Mouse (Mus musculus): ENCODE results near the gene Cln3. TPM values are rescaled to one million over a fixed set of nuclear protein-coding genes. Genes with fewer than 3 reads are reported as not detected.

Gene Cln3
- 93.1 and 135 TPM in 2 replicates for polyA plus RNA-seq (2012; rRNA removed)

GRCm38 (mm10) chr7:126585717-126586116, at the start of gene Cln3:
Gene Cln3, minus strand, starts transcription at chr7:126585817.

DNA sequence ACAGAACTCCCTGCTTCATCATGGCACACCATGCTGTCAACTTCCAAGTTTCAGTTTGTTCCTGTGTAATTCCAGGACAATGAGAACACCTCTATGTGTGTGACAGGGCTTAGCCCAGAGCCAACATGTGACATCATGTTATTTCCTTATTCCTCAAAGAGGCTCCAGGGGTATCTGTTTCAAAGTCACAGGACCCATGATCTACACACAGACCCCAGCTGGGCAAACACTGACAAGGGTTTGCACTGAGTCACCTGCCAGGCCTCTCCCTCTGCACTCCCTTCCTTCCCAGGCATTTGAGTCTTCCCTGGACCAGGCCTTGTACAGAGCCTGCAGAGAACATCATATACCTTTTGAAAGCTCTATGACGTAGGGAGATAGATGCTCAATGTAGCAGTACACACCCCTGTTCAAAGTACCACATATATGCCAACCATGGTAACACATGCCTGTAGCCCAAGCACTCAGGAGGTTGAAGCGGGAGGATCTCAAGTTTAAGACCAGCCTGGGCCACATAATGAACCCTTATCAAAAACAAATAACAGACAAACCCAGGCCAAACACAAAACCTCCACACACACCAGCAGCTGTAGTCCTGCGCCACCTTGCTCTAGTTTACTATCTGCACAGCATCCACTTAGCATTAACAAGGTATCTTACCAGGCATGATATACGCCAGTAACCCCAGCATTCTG, 45.4 kb upstream of the Cln3 start, which contains the start of gene Nupr1:
Nupr1 (minus strand) TSS at position 38 of the 695 bp plus-strand sequence.

GRCm38 (mm10) chr7:126594862-126595561, 9.4 kb upstream of the Cln3 start, which contains the start of gene Il27:
Gene Il27, minus strand, starts transcription at chr7:126594941.

GRCm38 (mm10) chr7:126584506-126584977, 1.1 kb downstream of the Cln3 start, which contains the start of gene Apobr:
Gene Apobr, plus strand, starts transcription at chr7:126584942.

GRCm38 (mm10) chr7:126566094-126566765, 19.4 kb downstream of the Cln3 start, which contains the start of gene Eif3c:
Gene Eif3c, minus strand, starts transcription at chr7:126566411.

Other genes with a start within 250 kb of the Cln3 start
- gene Lat, start 216.2 kb downstream of the Cln3 start, polyA plus RNA-seq (2012; rRNA removed), result 2.5 and 3.2 TPM in 2 replicates
- 247 and 278 TPM in 2 replicates for gene Spns1, start 208.4 kb downstream of the Cln3 start, polyA plus RNA-seq (2012; rRNA removed)
- 9.5 and 11.7 TPM in 2 replicates for gene Nfatc2ip, start 189.1 kb downstream of the Cln3 start, polyA plus RNA-seq (2012; rRNA removed)
- gene Cd19, start 170.9 kb downstream of the Cln3 start, polyA plus RNA-seq (2012; rRNA removed), result 0.53 and 0.68 TPM in 2 replicates
- 76.5 and 79.0 TPM in 2 replicates for gene Rabep2, start 157.1 kb downstream of the Cln3 start, polyA plus RNA-seq (2012; rRNA removed)
- gene Atp2a1, start 122.7 kb downstream of the Cln3 start, polyA plus RNA-seq (2012; rRNA removed), result 0.43 and 0.92 TPM in 2 replicates
- gene Sh2b1, start 110.4 kb downstream of the Cln3 start, polyA plus RNA-seq (2012; rRNA removed), result 73.4 and 90.0 TPM in 2 replicates
- gene Tufm, start 98.5 kb downstream of the Cln3 start, polyA plus RNA-seq (2012; rRNA removed), result 160 and 171 TPM in 2 replicates
- 261 and 386 TPM in 2 replicates for gene Atxn2l, start 82.4 kb downstream of the Cln3 start, polyA plus RNA-seq (2012; rRNA removed)
- 143 and 153 TPM in 2 replicates for gene Eif3c, start 19.4 kb downstream of the Cln3 start, polyA plus RNA-seq (2012; rRNA removed)
- gene Apobr, start 875 bp downstream of the Cln3 start, polyA plus RNA-seq (2012; rRNA removed), result 5.2 and 5.6 TPM in 2 replicates
- gene Il27, start 9.1 kb upstream of the Cln3 start, polyA plus RNA-seq (2012; rRNA removed), result 0.42 TPM in 1 of 2 replicates, not detected in the other
- gene Nupr1, start 45.0 kb upstream of the Cln3 start, polyA plus RNA-seq (2012; rRNA removed), result 135 and 164 TPM in 2 replicates
- 53.8 and 56.8 TPM in 2 replicates for gene Sgf29, start 63.5 kb upstream of the Cln3 start, polyA plus RNA-seq (2012; rRNA removed)
- gene Sult1a1, start 90.6 kb upstream of the Cln3 start, polyA plus RNA-seq (2012; rRNA removed), result 36.6 and 41.1 TPM in 2 replicates
- 71.6 and 99.0 TPM in 2 replicates for gene Bola2, start 109.6 kb upstream of the Cln3 start, polyA plus RNA-seq (2012; rRNA removed)
- gene Slx1b, start 110.0 kb upstream of the Cln3 start, polyA plus RNA-seq (2012; rRNA removed), result 35.0 and 35.2 TPM in 2 replicates
- 68.2 and 90.8 TPM in 2 replicates for gene Coro1a, start 122.0 kb upstream of the Cln3 start, polyA plus RNA-seq (2012; rRNA removed)
- 270 and 291 TPM in 2 replicates for gene Mapk3, start 173.8 kb upstream of the Cln3 start, polyA plus RNA-seq (2012; rRNA removed)
- gene Gdpd3, start 180.5 kb upstream of the Cln3 start, polyA plus RNA-seq (2012; rRNA removed), result 16.7 and 25.4 TPM in 2 replicates
- gene Ypel3, start 191.1 kb upstream of the Cln3 start, polyA plus RNA-seq (2012; rRNA removed), result 456 and 506 TPM in 2 replicates
- gene Tbx6, start 195.7 kb upstream of the Cln3 start, polyA plus RNA-seq (2012; rRNA removed), result 3.5 and 5.3 TPM in 2 replicates
- gene Ppp4c, start 206.7 kb upstream of the Cln3 start, polyA plus RNA-seq (2012; rRNA removed), result 245 and 279 TPM in 2 replicates
- gene Fam57b, start 211.9 kb upstream of the Cln3 start, polyA plus RNA-seq (2012; rRNA removed), result 8.3 and 9.0 TPM in 2 replicates
- gene 4930451I11Rik, start 245.8 kb upstream of the Cln3 start, polyA plus RNA-seq (2012; rRNA removed), result not detected in 2 replicates